Mouse (Mus musculus) large intestine, adult 2 months (tissue): ENCODE results near the gene Brf1. TPM values are rescaled to one million over a fixed set of nuclear protein-coding genes. Genes with fewer than 3 reads are reported as not detected.
A peak's percentile ranks its signal among the peaks of the same experiment; 100 is the strongest.

Source experiments
- DNase-seq: peaks from one replicate; pipeline ENCODE4 v3.0.0-alpha.2; 2012; ENCODE audit warnings: low read depth, low spot score
- WGBS: fragments of 180-500 bp; shearing (Covaris S2); methylation state at CpG from one replicate; pipeline ENCODE4 v1.1.7; 2018; 5-methylcytosine and 5-hydroxymethylcytosine counted together
- polyA plus RNA-seq: library from polyadenylated mRNA; depleted of rRNA; stranded (reverse); fragments of >200 nt; gene quantifications from 2 replicates; pipeline ENCODE4 v1.2.3, GENCODE M21; 2012

Brf1 gene
- polyA plus RNA-seq, 1 experiment: 23.4 TPM

- no peak for DNase-seq
- WGBS: 86% methylated on average over 4 of the region's 4 CpGs
These were observed 22.6 kb upstream of the Brf1 start for GRCm38 (mm10) chr12:113023082-113023481.

GRCm38 (mm10) chr12:113021488-113021887 lies 21.0 kb upstream of the Brf1 start:
- no peak for DNase-seq

- 85% methylated on average over 4 of the region's 4 CpGs for WGBS
- DNase-seq: no peak
These were observed 18.3 kb upstream of the Brf1 start for GRCm38 (mm10) chr12:113018763-113019162.

- no peak for DNase-seq
- WGBS: 69% methylated on average over 9 of the region's 9 CpGs
These were observed 17.0 kb upstream of the Brf1 start for GRCm38 (mm10) chr12:113017429-113017984.

- DNase-seq: no peak
- 67% methylated on average over 8 of the region's 8 CpGs for WGBS
These were observed 16.5 kb upstream of the Brf1 start for GRCm38 (mm10) chr12:113016976-113017375.

- WGBS: 67% methylated on average over 4 of the region's 4 CpGs
- no peak for DNase-seq
These were observed 15.5 kb upstream of the Brf1 start for GRCm38 (mm10) chr12:113015956-113016355.

- DNase-seq: no peak
- 2% methylated on average over 64 of the region's 64 CpGs for whole genome bisulfite sequencing
These were observed 14.4 kb upstream of the Brf1 start for GRCm38 (mm10) chr12:113014561-113015556.

GRCm38 (mm10) chr12:113013604-113014558 lies 13.4 kb upstream of the Brf1 start, which contains the start of gene Pacs2:
Pacs2 (plus strand) TSS chr12:113014508.
- 3% methylated on average over 75 of the region's 85 CpGs for WGBS
- DNase-seq: peak; percentile 64

- WGBS: 44% methylated on average over 3 of the region's 3 CpGs
- no peak for DNase-seq
These were observed 12.6 kb upstream of the Brf1 start for GRCm38 (mm10) chr12:113013021-113013491.

GRCm38 (mm10) chr12:113012443-113012842 lies 11.9 kb upstream of the Brf1 start:
- no peak for DNase-seq
- WGBS: 81% methylated on average over 5 of the region's 5 CpGs

GRCm38 (mm10) chr12:113011702-113012360 lies 11.3 kb upstream of the Brf1 start:
- WGBS: 67% methylated on average over 6 of the region's 6 CpGs
- no peak for DNase-seq

- WGBS: 13% methylated on average over 4 of the region's 4 CpGs
- no peak for DNase-seq
These were observed 4.5 kb upstream of the Brf1 start for GRCm38 (mm10) chr12:113004993-113005392.

GRCm38 (mm10) chr12:113004011-113004410 lies 3.5 kb upstream of the Brf1 start:
- no peak for DNase-seq
- WGBS: 84% methylated on average over 8 of the region's 8 CpGs

- 39% methylated on average over 2 of the region's 2 CpGs for WGBS
- no peak for DNase-seq
These were observed 2.2 kb upstream of the Brf1 start for GRCm38 (mm10) chr12:113002667-113003066.

GRCm38 (mm10) chr12:113001133-113001474 lies 600 bp upstream of the Brf1 start:
- no peak for DNase-seq
- under 1% methylated on average over 5 of the region's 5 CpGs for WGBS

- DNase-seq: no peak
- under 1% methylated on average over 56 of the region's 56 CpGs for WGBS
These were observed 773 bp downstream of the Brf1 start for GRCm38 (mm10) chr12:112999569-113000293.

GRCm38 (mm10) chr12:112994153-112994552 lies 6.4 kb downstream of the Brf1 start:
- DNase-seq: no peak
- 58% methylated on average over 4 of the region's 4 CpGs for WGBS

GRCm38 (mm10) chr12:112991444-112991843 lies 9.1 kb downstream of the Brf1 start:
- no peak for DNase-seq
- WGBS: 81% methylated on average over 2 of the region's 2 CpGs
